Mouse (Mus musculus): Measurements from ENCODE around the gene Tpt1. TPM values are rescaled to one million over a fixed set of nuclear protein-coding genes. Genes with fewer than 3 reads are reported as not detected.
A peak's percentile ranks its signal among the peaks of the same experiment; 100 is the strongest.

Gene Tpt1
- polyA plus RNA-seq, 1 experiment from 2014 or later: 1,543 TPM

GRCm38 (mm10) chr14:75832031-75832430 lies 12.9 kb upstream of the Tpt1 start:
- Histone ChIP-seq H3K27me3 (ENCODE audit: insufficient read depth, low read length) (no peaks in the 10 kb centered on the region), H3K9ac (ENCODE audit: low read depth, low read length) (no peak overlapping the region), H3K36me3 (ENCODE audit: insufficient read depth, low read length) (no peaks in the 10 kb centered on the region), H3K27ac (no peak overlapping the region), H3K4me1 (replicated peaks; ENCODE audit: insufficient read depth, low read length) (peaks cover 16% of the 10 kb centered on the region), H3K4me3 (replicated peaks; ENCODE audit: low read depth, low read length) (no peak overlapping the region), H3K4me2 (ENCODE audit: low read length) (no peak overlapping the region), H3K9me3 (replicated peaks; ENCODE audit: low read length) (no peaks in the 10 kb centered on the region)
- no peak for ATAC-seq (replicated peaks; ENCODE audit: low FRiP score, low read depth)
- TF ChIP-seq CTCF (IDR thresholded peaks at IDR 0.05; ENCODE audit: low read depth): no peak
- no peak for DNase-seq (ENCODE audit: low spot score)
- whole genome bisulfite sequencing: 92% methylated on average over 2 of the region's 2 CpGs

- H3K4me3 ChIP-seq (replicated peaks; ENCODE audit: low read depth, low read length): peak overlapping the region; percentile 39; the same call in 1 of the 2 replicates
- no peaks in the 10 kb centered on the region for H3K27me3 ChIP-seq (ENCODE audit: insufficient read depth, low read length)
- no peaks in the 10 kb centered on the region for H3K9me3 ChIP-seq (replicated peaks; ENCODE audit: low read length)
- DNase-seq (ENCODE audit: low spot score): peak; percentile 55
- peak overlapping the region; percentile 98 for H3K4me2 ChIP-seq (ENCODE audit: low read length)
- WGBS: 49% methylated on average over 4 of the region's 4 CpGs
- H3K9ac ChIP-seq (ENCODE audit: low read depth, low read length): 0 out of 2 replicates have a peak overlapping the region, but pooled peaks have one; percentile 32
- peak overlapping the region; percentile 96 for H3K27ac ChIP-seq
- H3K36me3 ChIP-seq (ENCODE audit: insufficient read depth, low read length): no peaks in the 10 kb centered on the region
- H3K4me1 ChIP-seq (replicated peaks; ENCODE audit: insufficient read depth, low read length): peaks cover 16% of the 10 kb centered on the region
- TF ChIP-seq CTCF (IDR thresholded peaks at IDR 0.05; ENCODE audit: low read depth): no peak
- ATAC-seq (replicated peaks; ENCODE audit: low FRiP score, low read depth): no peak
Observed at GRCm38 (mm10) chr14:75832982-75833381, 11.9 kb upstream of the Tpt1 start.

GRCm38 (mm10) chr14:75833546-75834250 lies 11.2 kb upstream of the Tpt1 start:
- Histone ChIP-seq H3K36me3 (ENCODE audit: insufficient read depth, low read length) (no peaks in the 10 kb centered on the region), H3K27ac (peak overlapping the region; percentile 96), H3K27me3 (ENCODE audit: insufficient read depth, low read length) (no peaks in the 10 kb centered on the region), H3K4me1 (replicated peaks; ENCODE audit: insufficient read depth, low read length) (peaks cover 12% of the 10 kb centered on the region), H3K9ac (ENCODE audit: low read depth, low read length) (peak overlapping the region; percentile 32; the same call in 1 of the 2 replicates), H3K4me2 (ENCODE audit: low read length) (peak overlapping the region; percentile 98), H3K9me3 (replicated peaks; ENCODE audit: low read length) (no peaks in the 10 kb centered on the region), H3K4me3 (replicated peaks; ENCODE audit: low read depth, low read length) (peak overlapping the region; percentile 39)
- WGBS: 2% methylated on average over 12 of the region's 12 CpGs
- 0 out of 2 replicates have a peak, but pooled peaks have one; percentile 3 for TF ChIP-seq CTCF (IDR thresholded peaks at IDR 0.05; ENCODE audit: low read depth)
- DNase-seq (ENCODE audit: low spot score) (no peak), ATAC-seq (replicated peaks; ENCODE audit: low FRiP score, low read depth) (peak; percentile 45)

GRCm38 (mm10) chr14:75834251-75834738 lies 10.6 kb upstream of the Tpt1 start:
- peak overlapping the region; percentile 39 for H3K4me3 ChIP-seq (replicated peaks; ENCODE audit: low read depth, low read length)
- peak; percentile 99 for DNase-seq (ENCODE audit: low spot score)
- TF ChIP-seq CTCF (IDR thresholded peaks at IDR 0.05; ENCODE audit: low read depth): no peak
- no peaks in the 10 kb centered on the region for H3K9me3 ChIP-seq (replicated peaks; ENCODE audit: low read length)
- ATAC-seq (replicated peaks; ENCODE audit: low FRiP score, low read depth): peak; percentile 93
- peak overlapping the region; percentile 96 for H3K27ac ChIP-seq
- H3K27me3 ChIP-seq (ENCODE audit: insufficient read depth, low read length): no peaks in the 10 kb centered on the region
- WGBS: under 1% methylated on average over 10 of the region's 10 CpGs
- H3K9ac ChIP-seq (ENCODE audit: low read depth, low read length): peak overlapping the region; percentile 62
- H3K4me2 ChIP-seq (ENCODE audit: low read length): peak overlapping the region; percentile 98
- peaks cover 12% of the 10 kb centered on the region for H3K4me1 ChIP-seq (replicated peaks; ENCODE audit: insufficient read depth, low read length)
- H3K36me3 ChIP-seq (ENCODE audit: insufficient read depth, low read length): no peaks in the 10 kb centered on the region

GRCm38 (mm10) chr14:75834739-75835381 lies 10.0 kb upstream of the Tpt1 start:
- Histone ChIP-seq H3K4me1 (replicated peaks; ENCODE audit: insufficient read depth, low read length) (peaks cover 12% of the 10 kb centered on the region), H3K4me3 (replicated peaks; ENCODE audit: low read depth, low read length) (peak overlapping the region; percentile 39), H3K27ac (peak overlapping the region; percentile 96), H3K9me3 (replicated peaks; ENCODE audit: low read length) (no peaks in the 10 kb centered on the region), H3K4me2 (ENCODE audit: low read length) (peak overlapping the region; percentile 98), H3K36me3 (ENCODE audit: insufficient read depth, low read length) (no peaks in the 10 kb centered on the region), H3K9ac (ENCODE audit: low read depth, low read length) (peak overlapping the region; percentile 62), H3K27me3 (ENCODE audit: insufficient read depth, low read length) (no peaks in the 10 kb centered on the region)
- peak; percentile 84 for DNase-seq (ENCODE audit: low spot score)
- under 1% methylated on average over 16 of the region's 16 CpGs for WGBS
- peak; percentile 70 for ATAC-seq (replicated peaks; ENCODE audit: low FRiP score, low read depth)
- TF ChIP-seq CTCF (IDR thresholded peaks at IDR 0.05; ENCODE audit: low read depth): peak; percentile 56

- no peak for DNase-seq (ENCODE audit: low spot score)
- H3K4me3 ChIP-seq (replicated peaks; ENCODE audit: low read depth, low read length): no peak overlapping the region
- H3K4me1 ChIP-seq (replicated peaks; ENCODE audit: insufficient read depth, low read length): peaks cover 12% of the 10 kb centered on the region
- no peak overlapping the region for H3K9ac ChIP-seq (ENCODE audit: low read depth, low read length)
- no peak for TF ChIP-seq CTCF (IDR thresholded peaks at IDR 0.05; ENCODE audit: low read depth)
- 94% methylated on average over 3 of the region's 3 CpGs for WGBS
- H3K36me3 ChIP-seq (ENCODE audit: insufficient read depth, low read length): no peaks in the 10 kb centered on the region
- no peak for ATAC-seq (replicated peaks; ENCODE audit: low FRiP score, low read depth)
- no peak overlapping the region for H3K27ac ChIP-seq
- no peaks in the 10 kb centered on the region for H3K9me3 ChIP-seq (replicated peaks; ENCODE audit: low read length)
- H3K27me3 ChIP-seq (ENCODE audit: insufficient read depth, low read length): no peaks in the 10 kb centered on the region
- no peak overlapping the region for H3K4me2 ChIP-seq (ENCODE audit: low read length)
Observed at GRCm38 (mm10) chr14:75836579-75836978, 8.3 kb upstream of the Tpt1 start.

Data from kidney, postnatal 0 days (tissue).